Mouse (Mus musculus) mouse trophoblast stem cell (cell line): ENCODE data around the gene Slc2a1.

Source experiments
- in situ Hi-C, 2 experiments: fragments of 300-500 bp; cut with MseI, MboI; formaldehyde crosslinking; loops; 2 replicates in 1 of 2; 3 replicates in 1 of 2; pipeline ENCODE4 v1.15.1; 2025

Slc2a1 gene

DNA sequence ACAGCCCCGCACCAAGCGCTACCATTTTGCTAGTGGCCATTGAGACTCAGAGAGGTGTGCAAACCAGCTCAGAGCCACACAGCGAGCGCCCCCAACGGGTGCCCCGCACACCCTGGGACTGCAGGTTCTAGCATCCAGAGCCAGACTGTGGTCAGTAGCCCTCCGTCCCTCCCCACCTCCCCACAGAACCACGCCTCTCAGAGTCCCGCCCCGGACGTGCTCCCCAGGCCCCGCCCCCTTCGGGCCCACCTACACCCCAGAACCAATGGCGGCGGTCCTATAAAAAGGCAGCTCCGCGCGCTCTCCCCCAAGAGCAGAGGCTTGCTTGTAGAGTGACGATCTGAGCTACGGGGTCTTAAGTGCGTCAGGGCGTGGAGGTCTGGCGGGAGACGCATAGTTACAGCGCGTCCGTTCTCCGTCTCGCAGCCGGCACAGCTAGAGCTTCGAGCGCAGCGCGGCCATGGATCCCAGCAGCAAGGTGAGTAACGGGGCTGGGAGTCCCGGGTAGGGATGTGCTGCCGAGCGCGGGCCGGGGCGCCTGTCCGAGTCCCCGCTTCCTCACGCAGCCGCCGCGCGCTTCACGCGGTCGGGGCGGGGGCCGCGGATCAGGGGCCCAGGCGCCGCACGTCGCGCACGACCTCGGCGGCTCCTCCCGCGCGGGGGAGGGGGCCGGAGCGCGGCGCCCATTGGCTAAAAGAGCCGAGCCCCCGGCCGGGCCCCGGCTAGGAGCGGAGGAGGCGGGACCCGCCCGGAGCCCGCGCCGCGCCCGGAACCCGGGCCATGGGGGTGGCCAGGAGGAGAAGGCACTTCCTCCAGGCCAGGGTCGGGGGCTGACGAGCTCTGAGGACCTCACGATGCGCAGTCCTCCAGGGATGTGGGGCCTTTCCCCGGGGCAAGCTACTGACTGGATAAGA, at the start of gene Slc2a1:
TSS of gene Slc2a1 (plus strand) at position 217 of the 914 bp plus-strand sequence.
- in situ Hi-C loops, result loop anchor here (5.0 kb wide), 2 partner anchors 101 to 106 kb away; no protein-coding TSS in a partner anchor

DNA sequence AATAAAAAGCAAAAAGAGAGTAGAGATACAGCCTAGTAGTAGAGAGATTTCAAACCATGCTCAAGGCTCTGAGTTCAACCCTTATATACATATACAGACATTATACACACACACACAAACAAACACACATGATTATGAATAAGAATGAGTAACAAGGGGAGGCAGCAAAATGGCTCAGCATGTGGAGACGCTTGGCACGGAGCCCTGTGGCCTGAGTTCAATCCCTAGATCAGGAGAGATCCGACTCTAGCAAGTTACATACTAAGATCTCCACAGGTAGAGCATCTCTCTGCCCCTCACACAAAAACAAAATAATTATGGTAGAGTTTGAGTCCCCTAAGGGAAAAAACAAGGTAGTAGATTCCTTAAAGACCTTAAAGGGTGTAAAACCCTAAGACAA, 41.7 kb upstream of the Slc2a1 start:
- in situ Hi-C loops, result no loop called here

DNA sequence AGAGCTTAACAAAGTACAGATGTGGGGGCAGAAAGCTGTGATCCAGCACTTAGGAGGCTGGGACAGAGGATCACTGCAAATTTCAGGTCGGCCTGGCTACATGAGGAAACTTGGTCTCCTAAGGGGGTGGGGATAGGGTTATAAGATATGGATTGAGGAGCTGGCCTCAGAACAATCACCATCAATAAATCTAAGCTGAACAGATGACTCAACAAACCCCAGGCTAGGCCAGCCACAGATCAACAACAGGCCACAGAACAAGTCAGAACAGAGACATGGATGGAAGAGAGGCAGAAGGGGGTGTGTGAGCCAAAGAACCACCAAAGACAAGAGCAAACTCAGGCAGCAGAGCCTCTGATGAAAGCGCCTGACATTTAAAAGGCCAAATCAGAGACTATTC, 41.3 kb upstream of the Slc2a1 start:
- in situ Hi-C loops, result no loop called here

DNA sequence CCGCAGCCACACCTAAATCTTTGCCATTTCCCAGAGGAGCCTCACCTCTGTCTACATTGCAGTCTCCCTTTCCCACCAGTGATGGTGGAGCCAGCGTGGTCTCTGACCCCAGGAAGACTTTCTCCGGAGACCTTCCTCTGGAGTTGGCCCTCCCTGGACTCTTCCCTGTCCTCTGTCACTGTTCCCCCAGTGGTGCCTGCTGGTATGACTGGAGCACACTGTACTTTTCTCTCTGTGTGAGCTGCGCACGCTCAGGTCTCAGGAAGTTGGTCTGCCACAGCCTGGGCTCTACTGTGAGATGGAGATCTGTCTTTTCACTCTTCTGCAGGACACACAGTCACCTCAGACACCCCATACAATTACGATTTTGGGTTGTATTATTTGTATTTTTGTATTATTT, 39.6 kb upstream of the Slc2a1 start:
- in situ Hi-C loops, result no loop called here

DNA sequence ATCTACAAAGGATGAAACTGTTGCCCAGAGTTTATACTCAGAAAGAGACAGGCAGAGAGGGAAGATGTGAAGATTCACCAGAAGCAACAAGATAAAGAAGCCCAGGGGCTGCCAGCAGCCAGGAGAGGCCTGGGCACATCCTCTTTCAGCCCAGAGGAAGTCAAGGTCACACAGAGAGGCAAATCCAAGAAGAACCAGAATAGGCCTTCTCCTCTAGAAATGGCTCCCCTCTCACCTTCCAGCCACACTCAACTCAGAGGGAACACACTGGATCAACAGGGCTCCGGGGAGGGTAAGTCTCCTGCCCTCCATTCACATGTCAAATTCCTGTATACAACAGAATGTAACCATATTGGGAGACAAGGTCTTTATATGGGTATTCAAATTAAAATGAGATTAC, 38.3 kb upstream of the Slc2a1 start:
- in situ Hi-C loops, result no loop called here

DNA sequence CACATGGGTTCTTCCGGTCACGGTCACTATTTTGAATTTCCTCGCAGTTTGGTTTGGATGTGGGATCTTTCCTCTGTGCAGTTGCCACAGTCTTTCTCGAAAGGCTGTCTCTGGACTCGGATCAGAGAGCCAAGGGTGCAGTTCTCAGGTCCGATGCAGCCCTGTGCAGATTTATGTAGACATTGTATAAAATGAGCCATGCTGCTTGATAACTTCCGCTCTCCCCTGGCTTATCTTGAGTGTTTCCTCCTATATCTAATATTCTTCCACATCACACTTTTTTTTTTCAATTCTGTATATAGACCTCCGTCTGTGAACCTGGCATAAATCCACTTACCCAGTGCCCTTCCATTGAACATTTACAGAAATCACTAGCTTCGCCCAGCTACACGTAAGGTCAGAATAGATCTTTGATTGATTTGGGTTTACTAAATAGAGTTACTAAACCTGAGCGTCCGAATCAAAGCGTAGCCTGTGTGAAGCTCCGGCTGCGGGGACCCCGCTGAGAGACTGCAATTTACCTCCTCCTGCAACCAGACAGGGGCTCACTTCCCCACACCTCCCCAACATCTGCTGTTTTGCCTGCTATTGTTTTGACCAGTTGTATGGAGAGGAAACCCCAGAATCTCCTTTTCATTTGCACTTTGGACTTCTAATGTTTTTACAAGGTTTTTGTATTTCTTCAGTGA, 37.4 kb upstream of the Slc2a1 start:
- in situ Hi-C loops, result no loop called here

DNA sequence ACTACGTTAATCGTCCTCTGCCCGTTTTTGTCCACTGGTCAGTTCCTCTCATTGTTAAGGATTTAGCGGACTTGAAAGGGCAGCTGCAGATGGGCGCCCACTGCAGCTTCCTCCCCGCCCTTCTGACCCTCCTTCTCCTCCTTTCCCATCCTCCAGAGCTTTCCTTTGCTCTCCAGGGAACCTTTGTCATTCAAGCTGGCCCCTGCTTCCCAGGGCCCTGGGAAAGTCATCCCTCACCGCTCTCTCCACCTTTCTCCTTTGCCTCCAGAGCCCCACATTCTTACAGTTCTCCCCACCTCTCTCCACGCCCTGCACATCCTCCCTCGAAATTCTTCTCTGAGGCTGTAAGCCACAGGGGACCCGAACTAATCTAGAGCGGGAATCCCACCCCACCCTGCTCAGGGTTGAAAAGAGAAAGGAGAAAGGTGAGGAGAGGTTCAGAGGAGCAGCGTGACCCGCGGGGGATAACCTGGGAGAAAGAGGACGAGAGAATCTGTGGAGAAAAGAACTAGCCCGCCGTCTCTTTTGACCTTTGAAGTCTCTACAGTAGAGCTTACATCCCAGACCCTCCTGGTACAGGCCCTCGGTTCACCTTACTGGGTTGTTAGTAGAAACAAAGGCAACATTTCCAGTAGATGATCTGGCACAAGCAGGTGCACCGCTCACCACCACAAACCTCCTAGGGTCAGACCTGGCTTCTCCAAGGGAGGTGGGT, 36.7 kb upstream of the Slc2a1 start:
- in situ Hi-C loops, result no loop called here

DNA sequence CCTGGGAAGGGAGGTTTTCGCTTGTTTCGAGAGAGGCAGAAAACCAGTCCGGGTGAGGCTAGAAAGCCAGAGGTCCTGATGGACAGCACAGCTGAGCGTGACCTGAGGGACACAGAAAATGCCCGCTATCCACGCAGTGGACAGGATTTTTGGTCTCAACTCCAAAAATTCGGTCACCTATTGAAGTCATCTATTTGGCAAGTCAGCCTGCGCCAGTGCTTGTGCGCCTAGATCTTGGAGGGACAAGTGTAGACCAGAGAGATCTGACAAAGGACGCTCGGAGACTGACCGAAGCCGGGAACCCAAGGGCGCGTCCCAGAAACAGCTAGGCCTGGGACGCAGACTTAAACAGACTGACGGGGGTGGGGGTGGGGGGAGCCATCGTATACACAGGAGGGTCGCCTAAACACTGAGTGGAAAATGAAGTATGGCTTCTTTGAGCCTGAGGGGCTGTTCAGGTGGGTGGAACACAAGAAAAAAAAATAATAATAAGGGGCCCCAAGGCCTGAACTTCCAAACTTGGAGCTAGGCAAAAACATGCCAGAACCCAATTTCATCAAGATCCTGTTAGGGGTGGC, 36.1 kb upstream of the Slc2a1 start:
- in situ Hi-C loops, result no loop called here

DNA sequence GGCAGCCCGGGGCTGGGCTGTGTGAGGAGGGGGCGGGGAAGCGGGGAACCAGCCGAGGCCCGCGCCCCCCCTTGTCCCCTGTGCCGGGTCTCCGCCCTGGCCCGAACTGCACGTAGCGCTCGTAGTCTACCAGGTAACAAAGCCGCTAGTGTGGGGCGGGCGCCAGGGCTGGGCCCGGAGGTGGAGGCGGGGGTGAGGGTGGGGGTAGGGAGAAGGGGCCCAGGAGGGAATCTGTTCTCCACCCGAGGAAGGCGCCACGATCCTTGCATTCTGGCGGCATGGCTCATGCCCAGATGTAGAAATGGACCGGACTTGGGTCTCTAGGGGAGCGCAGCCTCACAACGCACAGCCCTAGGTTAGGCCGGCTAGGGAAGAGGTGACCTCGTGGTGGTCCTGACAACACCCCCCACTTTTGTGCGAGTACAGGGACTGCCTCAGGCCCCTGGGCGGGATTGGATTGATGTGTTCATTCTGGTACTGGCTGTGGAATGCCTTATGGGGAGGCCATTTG, 35.5 kb upstream of the Slc2a1 start:
- in situ Hi-C loops, result no loop called here

DNA sequence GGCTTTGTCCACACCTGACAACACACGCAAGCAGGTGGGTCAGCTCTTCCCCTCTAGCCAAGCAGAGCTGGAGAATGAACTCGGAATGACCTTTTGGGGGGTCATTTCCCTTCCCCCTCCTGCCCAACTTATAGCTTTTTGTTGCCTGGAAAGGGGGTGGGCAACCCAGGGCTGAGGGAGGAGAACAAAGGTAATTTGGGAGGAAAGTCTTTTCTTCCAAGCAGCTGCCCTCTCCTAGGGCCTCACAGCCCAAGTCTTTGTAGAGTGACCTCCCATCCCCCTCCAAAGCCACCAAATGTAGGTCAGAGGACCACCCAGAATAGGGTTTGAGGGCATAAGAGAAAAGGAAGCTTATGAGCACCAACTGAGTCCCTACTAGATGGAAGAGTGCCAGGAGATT, 34.9 kb upstream of the Slc2a1 start:
- in situ Hi-C loops, result no loop called here

DNA sequence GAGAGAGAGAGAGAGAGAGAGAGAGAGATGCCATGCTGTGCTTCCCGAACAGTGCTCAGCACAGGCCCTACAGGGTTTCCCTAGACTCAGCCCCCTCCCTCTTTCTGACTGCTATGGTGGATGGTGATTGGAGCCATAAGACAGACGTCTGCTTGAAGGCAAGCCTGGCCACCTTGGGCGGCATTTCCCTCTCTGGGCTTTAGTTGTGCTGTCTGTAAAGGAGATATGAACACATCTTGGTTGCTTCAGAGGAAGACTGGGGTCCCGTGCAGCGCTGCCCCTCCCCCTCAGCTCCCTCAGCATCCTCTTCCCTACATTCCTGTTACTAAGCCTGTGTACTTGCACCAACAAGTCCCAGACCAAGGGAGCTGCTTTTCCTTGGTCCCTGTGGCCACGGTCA, 33.9 kb upstream of the Slc2a1 start:
- in situ Hi-C loops, result no loop called here

DNA sequence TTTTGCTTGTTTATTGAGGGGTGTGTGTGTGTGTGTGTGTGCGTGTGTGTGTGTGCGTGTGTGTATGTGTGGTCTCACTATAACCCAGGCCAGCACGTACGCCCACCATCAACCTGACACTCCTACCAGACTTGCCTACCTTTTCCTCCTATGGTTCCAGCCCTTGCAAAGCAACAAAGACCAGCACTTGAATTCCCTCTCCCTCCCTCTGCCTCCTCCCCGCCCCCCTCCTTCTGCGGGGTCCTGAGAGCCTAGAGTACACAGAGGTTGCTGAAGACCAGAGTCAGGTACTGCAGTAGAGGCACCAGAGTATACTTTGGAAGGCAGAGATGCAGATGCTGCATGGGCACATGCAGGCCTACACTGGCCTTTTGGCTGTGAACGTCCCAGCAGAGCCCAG, 33.2 kb upstream of the Slc2a1 start:
- in situ Hi-C loops, result no loop called here

DNA sequence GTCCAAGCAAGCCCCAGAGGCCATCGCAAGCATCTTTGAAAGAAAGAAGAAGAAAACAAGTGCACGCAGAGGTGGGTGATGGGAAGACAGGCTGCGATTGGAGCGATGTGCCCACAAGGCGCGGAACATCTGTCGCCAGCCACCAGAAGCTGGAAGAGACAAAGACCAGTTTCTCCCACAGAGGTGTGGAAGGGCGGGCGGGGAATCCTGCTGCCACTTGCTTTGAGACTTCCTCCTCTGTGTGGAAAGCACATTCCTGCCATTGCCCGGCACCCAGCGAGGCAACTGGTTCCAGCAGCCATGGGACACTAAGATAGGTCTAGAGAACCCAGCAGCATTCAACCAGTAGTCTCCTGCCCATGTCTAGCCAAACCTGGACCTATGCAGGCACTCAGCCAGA, 32.2 kb upstream of the Slc2a1 start:
- in situ Hi-C loops, result no loop called here

DNA sequence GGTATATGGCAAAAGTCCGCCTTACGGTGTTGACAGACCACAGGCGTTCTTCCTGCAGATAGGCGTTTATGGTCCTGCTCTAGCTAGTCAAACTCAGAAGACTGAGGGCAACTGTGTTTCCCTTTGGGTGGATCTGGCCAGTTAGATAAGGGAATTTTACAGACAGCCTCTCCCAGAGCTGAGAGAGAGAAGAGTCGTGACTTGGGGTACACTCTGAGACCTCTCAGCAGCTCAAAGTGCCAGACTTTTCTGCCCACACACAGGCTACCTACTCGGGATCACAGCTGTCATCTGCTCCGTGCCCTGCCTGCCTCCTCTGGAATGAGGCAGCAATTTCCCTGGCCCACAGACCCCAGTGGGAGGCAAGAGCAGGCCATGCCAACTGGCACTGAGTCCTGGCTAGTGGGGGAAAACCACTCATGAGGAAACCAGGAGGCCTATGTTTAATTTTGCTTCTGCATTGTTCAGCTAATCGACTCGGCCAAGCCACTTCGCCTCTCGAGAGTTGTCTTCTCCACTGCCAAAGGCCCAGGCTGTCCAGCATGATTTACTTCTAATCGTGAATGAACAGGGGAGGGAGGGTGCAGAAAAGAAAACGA, 31.3 kb upstream of the Slc2a1 start:
- in situ Hi-C loops, result no loop called here

DNA sequence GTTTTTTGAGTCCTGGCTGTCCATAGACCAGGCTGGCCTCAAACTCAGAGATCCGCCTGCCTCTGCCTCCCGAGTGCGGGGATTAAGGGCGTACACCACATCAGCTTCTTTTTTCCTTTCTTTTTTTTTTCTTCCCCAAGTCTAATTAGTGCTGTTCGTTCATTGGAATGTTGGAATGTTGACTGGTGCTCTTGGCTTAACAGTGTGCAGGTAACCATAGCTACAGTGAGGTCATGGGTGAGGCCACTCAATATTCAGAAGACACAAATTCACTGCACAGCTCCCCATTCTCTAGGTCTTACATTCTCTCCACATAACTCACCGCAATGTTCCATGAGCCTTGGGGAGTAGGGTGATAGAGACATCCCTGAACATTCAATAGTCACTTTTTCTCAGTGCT, 28.6 kb upstream of the Slc2a1 start:
- in situ Hi-C loops, result no loop called here

DNA sequence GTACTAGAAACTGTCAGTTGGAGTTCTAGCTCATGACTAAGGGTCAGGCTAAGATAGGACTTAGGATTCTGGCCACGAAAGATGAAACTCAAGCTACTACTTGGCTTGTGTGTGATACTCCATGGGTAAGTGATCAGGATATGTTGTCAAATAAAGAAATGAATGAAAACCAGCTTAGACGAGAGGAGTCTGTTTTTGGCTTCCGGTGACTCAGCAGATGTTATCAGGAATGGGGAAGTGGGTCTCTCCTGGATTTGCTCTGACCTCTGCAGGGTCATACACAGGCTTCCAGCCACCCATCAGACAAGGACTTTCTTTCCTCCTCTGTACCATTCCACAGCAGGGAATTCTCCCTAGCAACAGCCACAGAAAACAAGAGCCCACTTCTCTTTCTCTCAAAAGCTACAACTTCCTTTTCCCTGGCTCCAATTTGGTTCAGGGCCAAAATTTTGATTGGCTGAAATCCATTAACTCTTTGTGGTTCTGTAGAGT, 25.7 kb upstream of the Slc2a1 start:
- in situ Hi-C loops, result no loop called here

DNA sequence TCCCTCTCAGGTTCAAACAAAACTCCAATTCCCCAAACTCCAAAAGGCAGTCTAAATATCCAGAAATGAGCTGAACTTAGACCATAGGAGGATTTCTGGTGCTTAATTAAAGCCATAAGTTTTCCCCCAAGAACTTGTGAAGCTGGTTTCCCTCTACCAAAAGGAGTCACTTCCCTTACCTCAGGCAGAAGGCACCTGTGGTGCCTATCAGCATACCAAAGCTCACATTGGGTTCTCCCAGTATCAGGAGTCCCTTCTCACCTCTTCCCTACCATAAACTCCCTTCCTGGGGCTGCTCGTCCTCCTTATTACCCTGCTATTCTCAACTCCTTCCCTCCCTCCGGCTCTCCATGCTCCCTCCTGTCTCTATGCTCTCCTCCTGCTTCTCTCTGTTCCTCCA, 20.1 kb upstream of the Slc2a1 start:
- in situ Hi-C loops, result no loop called here

DNA sequence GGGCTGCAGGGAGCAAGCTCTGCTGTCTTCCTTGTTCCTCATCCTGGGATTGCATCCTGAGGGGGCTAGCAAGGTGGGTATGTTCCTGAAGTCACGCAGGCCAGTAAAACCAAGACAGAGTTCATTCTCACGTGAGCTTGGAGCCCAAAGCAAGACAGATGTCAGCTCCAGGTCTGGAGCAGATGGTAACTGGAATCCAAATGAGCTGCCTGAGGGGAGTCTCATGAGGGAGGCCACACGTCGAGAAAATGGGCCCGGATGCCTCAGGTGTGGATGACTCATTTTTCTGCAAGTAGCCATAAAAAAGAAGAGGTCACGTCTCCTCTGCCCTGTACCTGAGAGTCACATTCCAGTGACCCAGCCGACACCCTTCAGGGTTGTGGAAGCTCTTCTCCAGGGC, 14.6 kb upstream of the Slc2a1 start:
- in situ Hi-C loops, result no loop called here

DNA sequence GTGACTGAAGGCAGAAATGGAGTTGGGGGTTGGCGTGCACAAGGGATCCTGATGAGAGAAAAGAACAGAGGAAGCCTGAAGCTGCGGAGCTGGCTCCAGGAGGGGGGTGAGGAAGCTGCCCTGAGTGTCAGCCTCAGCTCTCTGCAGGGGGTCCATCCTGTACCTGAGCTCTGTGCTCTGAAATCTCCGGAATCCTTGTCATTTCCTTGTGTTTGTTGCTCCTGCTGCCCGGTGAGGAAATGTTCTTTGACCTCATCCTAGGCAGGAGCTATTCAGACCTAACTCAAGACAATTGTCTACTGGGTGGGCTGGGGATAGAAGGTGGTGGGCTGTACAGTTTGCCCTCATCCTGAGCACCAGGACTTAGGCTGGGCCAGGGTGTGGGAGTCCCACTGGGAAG, 13.5 kb upstream of the Slc2a1 start:
- in situ Hi-C loops, result no loop called here

DNA sequence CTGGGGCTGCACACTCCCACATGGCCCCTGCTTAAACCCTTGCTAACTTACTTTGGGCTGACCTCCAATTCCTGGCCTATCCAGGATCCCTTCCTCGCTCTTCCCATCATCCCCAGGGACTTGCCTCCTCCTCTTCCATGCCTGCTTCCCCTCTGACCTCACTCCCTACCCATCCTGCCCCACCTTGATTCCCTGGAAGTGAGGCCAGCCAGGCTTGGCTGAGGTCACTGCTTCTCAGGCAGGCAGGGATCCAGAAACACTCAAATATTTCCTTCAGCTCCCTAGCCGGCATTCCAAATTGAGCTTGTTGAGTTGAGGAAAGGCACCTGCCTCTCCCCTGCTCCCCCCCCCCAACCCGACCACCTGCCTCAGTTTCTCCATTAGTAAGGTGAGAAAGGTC, 12.1 kb upstream of the Slc2a1 start:
- in situ Hi-C loops, result no loop called here

DNA sequence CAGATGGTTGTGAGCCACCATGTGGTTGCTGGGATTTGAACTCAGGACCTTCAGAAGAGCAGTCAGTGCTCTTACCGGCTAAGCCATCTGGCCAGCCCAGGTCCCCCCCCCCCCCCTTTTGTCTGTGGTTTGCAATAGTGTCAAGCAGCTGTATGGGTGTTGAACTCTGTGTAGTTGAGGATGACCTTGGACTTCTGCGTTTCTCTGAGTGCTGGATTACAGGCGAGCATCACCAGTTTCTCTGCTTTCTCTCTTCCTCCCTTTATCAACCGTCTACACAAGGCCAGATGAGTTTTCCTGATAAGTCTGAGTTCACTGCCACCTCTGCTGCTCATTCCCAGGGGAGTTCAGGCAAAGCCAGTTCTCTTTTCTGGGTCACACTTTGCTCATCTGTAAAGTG, 11.1 kb upstream of the Slc2a1 start:
- in situ Hi-C loops, result no loop called here
